Mouse (Mus musculus): Measurements from ENCODE around the gene Prr23a2.

DNA sequence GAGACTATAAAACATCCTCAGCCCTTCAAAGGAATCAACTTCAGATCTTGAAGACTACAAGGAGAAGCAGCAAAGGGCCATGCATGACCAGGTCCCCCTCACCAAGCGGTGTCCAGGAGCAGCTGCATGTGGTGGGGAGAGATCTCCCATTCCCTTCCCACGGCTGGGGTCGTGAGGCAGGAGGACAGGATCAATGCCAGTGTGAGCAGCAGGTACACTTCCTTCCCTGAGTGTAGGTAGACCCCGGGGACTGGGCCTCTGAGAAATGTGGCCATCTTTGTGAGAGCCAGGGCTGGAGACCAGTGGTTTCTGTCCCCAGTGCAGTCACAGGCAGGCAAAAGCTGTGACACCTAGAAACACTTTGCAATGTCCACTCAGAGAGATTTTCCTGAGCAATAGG is 35.8 kb upstream of the Prr23a2 start:
- TF ChIP-seq POLR2A (IDR thresholded peaks at IDR 0.05; ENCODE audit: insufficient read depth, low read depth, low read length) (no peak), CTCF (IDR thresholded peaks at IDR 0.05) (no peak)
